Mouse (Mus musculus): ENCODE measurements around the gene Coro1a.

The Coro1a gene

DNA sequence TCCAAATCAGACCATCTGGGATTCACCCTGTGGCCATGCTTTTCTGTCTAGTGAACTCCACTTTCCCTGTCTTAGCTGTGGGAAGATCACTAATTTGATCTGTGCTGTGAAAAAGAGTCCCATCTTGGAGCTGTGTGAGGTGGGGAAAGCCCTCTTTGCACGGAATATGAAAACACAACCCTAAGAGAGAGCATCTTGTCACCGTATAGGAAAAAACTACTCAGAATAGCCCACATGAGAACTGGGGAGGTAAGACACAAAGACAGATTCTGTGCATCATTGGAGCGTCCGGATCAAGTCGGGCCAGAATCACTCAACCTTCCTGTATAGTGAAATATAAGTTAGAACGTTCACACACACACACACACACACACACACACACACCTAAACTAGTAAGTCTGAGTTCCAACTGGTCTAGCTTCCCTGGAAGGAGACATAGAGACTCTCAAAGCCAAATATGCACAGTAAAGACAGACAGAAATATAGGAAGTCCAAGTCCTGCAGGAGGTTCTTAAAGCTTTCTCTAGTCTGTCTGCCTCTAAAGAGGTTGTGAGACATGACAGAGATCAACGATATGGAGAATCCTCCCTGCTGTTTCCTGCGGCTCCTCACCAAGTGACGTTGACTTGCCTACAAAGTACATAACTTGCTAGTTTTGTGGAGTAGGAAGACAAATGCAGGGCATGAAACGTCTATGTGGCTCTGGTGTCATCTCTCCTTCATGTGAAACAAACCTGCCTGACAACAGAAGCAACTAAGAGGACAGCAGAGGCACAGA, 777 bp upstream of the Coro1a start:
- DNase-seq (ENCODE audit: low read depth, low spot score) = no peak

DNA sequence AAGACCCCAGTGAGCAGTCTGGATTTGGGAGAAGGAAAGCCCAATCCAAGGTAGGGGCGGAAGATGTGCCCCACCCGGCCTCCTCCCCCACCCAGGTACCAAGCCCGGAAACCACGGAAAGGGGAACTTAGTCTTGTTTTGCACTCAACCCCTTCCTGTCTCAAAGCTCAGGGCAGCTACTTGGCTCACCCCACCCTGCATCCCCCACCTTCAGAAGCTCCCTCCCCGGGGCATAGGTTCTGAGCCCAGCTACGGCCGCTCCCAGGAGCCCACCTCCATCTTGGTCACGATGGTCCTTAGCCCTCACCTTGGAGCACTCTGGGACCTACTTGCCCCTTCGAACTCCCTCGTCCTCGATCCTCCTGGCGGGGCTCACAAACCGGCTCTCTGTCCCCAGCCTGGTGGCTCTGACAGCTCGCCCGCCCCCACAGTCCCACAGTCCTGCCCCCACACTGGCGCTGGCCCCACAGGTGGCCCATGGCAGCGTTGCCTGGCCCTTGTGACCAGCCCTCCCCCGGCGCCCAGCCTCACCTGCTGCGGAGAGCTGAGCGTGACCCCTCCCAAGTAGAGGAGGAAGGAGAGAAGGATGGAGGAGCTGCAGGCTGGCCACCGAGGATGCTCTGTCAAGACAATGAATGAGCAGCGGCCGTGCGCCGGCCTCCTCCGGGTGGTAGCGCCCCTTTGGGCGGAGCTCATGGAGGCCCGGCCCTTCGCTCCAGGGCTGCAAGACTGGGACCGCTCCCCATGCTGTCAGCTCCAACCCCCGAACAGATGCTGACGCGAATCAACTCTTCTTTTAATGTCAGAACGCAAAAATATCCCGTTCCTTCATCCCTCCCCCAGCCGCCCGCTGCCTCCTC, 3.2 kb downstream of the Coro1a start:
- peak; percentile 24 for DNase-seq (ENCODE audit: low read depth, low spot score)

DNA sequence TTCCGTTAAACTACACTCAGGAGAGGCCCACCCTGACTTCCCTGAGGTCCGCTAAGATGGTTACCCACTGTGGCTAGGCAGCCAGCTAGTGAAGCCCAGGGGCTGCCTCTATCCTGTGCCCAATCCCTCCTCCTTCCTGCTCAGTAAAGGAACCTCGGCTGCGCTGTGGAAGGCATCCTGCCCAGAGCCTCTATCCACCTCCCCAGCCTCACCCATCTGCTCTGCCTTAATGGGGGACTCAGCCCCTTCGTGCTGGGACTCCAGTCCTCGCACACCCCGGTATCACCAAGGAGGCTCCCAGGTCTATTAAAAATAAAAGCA, 3.9 kb downstream of the Coro1a start:
- DNase-seq (ENCODE audit: low read depth, low spot score) = no peak

DNA sequence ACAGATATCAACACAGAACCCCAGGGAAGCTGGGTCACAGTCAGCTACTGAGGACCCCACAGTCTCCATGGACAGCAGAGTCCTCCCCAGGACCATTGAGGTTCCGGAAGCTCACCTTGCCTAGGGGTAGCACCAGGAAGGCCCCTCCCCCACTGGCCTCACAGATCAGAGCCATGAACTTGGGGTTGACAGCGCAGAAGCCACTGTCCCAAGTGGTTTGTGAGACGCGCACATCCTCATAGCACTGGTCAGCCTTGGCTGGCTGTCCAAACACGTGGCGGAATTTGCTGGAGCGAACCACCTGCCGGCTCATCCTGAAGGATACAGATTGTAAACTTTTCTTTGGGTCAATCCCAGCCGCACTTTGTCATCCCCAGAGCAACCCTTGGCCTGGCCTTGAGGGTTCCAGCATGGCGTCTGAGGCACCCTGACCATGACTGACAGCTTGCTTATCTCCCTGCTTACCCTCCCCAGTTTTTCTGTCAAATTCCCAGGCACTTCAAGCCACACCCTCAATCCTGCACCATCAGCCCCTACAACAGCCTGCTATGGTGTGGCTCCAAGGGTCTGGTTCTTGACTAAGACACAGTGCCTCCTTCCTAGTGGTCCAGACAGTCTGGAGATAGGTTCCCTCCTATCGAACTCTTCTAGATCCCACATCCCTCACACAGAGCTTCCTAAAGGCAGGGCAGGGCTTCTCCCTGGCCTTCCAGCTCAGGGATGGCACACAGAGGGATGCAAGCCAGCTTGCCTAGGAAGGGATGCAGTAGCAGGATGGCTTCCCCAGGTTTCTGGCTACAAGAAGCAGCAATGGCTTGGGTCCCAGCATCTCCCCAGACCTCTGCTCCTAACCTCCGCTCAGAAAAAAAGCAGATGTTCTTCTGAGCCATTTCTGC, 4.5 kb downstream of the Coro1a start:
- DNase-seq (ENCODE audit: low read depth, low spot score) = no peak

DNA sequence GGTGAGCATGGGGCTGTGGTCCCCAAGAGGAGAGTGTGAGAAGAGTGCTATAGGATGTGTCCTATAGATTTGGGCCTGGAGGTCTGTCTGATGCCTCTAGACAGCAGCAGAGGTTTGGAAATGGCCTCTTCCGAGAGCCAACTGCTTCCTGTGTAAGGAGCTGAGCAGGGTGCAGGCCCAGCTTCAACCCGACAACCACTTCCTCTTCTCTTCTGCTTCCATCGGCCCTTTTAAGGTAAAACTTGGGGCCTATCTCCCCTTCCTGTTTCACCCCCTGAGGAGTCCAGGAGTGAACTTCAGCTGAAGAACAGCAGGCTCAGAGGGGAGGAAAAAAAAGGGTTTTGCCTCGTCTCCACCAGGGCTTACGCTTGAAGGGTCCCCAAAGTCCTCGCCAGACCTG, 5.2 kb downstream of the Coro1a start:
- DNase-seq (ENCODE audit: low read depth, low spot score) = no peak

DNA sequence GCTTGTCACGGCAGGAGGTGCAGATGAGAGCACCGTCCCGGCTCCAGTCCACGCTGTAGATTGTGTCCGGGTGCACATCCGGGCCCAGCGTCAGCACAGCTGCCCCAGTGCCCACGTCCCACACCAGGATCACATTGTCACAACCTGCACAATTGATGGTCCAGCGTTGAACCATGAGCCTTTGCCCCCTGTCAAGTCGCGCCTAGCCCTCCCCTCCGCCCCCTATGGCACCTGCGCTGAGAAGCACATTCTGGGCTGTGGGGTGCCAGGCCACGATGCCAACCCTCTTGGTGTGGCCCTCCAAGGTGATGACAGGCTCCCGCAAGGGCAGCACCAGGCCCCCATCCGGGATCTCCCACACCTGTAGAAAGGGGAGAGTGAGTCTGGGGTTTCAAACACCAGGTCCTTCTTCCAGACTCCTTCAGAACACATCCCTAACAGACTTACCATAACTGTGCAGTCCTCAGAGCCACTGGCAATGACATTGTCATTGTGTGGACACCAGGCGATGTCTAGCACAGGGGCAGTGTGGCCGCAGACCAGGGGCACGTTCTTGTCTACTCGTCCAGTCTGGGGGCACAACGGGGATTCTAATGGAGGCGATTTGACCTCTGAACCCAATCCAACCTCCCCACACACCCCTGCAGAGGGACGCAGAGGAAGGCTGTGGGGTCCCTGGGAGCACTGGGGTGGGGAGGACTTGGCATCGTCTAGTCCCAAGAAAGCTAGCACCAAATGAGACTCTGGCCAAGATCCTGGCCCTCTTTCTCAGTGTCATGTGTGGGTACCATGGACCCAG, 5.8 kb downstream of the Coro1a start:
- no peak for DNase-seq (ENCODE audit: low read depth, low spot score)

DNA sequence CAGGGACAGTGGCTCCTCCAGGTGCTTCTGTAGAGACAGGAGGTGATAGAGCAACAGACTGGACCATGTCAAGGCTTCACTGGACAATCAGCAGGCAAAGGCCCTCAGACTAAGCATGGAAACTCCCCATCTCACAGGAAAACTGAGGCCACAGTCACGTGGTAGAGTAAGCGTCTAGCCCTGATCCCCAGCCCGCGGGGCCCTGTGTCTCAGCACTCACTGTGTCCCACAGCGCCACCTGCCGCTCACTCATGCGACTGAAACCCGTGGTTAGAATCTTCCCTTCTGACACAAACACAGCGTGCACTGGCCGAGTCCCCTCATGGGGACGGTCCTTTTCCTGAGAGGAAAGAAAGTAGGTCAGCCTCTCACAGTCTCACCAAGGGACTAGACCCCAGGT, 6.5 kb downstream of the Coro1a start:
- peak; percentile 84 for DNase-seq (ENCODE audit: low read depth, low spot score)

DNA sequence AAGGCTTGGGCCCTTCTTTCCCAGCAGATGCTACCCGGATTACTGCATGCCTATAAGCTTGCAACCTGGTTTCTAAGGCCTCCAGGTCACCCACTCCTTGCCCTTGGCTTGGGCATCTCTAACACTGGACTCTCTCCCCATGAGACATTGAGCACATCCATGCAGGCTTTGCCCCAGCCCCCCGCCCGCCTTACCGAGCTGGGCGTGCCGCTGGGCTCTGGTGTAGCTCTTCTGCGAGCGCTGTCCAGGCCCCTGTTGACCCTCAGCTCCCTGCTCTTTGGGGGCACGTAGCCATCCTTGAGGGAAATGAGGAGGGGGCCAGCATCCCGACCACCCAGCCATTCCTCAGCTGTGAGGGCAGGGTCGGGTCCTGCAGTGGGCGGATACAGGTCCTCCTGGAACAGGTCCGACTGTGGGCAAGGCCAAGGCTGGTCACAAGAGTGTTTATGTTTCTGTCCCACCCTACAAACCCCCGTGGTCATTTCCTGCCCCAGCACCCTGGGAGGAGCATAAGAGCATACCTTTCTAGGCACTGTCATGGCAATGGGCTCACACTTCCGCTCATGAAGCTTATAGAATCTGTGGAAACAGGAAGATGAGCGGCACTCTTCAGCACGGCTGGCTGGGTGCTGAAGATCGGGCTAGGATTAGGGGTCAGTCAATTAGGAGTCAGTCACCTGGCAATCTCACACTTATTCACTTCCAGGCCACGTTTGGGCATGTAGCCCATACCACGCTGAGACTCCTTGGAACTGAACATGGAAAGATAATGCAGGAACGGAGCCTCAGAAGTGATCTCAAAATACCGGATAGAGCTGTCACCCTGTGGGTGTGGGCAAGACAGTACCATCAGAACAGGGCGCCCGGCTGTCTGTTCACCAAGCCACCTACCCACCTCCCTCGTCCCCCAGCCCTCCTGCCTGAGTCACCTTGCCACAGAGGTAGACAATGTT, 7.2 kb downstream of the Coro1a start:
- DNase-seq (ENCODE audit: low read depth, low spot score) = no peak

DNA sequence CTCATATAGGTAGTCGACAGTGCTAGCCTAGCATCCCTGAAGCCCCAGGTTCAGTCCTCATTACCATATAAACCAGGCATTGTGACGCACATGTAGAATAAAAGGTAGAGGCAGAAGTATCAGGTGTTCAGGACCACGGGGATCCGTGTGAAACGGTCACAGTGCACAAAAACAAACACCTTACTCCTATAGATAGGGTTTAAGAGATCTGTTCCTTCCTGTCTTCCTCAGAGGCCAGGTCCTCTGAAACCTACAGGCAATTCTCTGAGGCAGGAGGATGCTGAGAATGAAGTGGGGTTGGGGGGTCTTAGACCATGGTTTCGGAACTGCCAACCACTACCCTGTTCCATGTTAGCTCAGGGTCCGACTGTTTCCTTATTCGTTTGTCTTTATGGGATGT, 9.7 kb downstream of the Coro1a start:
- no peak for DNase-seq (ENCODE audit: low read depth, low spot score)

DNA sequence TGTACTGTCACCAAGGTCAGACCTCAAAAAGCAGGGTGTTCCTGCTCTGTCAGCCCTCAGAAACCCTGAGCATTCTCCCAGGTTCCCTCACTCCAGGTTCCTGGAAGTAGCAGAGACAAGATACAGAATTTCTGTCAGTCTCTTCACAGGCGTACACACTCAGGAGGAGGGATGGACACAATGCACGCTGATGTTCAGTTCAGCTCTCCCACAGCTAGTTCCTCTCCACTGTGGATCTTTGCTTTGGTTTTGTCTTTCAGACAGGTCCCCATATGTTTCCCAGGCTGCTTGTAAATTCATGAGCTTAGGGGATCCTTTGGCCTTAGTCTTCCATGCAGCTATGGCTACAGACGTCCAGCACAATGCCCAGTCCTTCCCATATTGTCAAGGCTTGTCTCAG, 10.7 kb downstream of the Coro1a start:
- DNase-seq (ENCODE audit: low read depth, low spot score) = no peak

DNA sequence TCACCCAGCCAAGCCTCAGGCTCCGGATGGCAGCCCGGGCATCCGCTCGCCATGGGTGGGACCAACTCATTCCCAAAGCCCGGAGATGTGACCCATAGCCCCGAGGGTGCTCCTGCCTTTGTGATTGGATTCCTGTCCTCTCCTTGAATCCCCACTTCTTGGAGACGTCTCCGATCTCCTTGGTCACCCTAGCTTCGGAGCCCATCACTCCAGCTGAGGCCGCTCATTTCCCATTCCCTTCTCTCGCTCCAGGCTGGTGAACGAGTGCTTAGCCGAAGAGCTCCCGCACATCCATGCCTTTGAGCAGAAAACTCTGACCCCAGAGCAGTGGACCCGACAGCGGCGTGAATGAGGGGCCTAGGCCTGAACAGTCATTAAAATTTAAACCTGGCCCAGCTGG, 11.3 kb downstream of the Coro1a start:
- DNase-seq (ENCODE audit: low read depth, low spot score) = no peak

DNA sequence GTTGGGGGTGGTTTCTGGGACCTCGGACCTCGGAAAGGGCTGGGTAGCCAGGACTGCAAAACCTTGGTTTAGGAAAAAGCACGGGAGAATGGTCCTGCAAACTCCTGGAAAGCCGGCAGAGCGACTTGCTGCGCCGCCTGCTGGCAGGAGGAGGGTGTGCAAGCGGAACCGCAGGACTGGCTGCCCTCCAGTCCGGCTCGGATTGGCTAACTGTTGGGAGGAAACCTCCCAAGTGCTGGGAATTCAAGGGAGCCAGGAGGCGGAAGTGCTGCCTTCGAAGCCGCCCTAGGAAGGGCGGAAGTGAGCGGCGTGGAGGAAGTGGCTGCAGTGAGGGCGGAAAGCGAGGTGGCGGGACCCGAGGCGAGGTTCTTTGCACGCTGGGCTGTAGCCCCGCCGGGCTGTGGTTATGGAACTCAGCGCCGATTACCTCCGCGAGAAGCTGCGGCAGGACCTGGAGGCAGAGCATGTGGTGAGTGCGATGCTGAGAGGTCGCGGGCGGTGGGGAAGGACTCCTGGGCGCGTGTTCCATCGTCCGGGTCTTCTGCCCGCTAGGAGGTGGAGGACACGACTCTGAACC, 11.9 kb downstream of the Coro1a start, which contains the start of gene Slx1b:
Gene Slx1b, minus strand, starts transcription at position 154 of the 577 bp plus-strand sequence.
- DNase-seq (ENCODE audit: low read depth, low spot score) = peak; percentile 95

DNA sequence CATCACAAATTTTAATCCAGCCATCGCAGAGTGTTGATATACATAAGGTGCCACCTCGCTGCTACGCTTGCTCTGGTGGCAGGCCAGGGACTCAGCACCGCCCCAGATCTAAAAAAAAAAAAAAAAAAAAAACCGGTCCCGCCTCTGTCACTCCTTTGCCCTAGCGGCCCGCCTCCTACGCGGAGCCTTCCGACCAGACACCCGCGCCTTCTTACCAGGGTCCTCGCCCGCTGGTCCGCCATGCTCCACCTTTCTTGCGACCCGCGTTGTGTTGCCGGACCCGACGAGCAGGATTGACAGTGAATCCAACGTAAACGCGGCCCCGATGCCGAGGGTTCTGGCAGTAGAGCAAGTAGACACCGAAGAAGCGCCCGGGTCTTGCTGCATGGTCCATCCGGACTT, 12.4 kb downstream of the Coro1a start, which contains the start of gene Bola2:
Gene Bola2, plus strand, starts transcription at position 192 of the 402 bp plus-strand sequence.
- DNase-seq (ENCODE audit: low read depth, low spot score) = no peak

DNA sequence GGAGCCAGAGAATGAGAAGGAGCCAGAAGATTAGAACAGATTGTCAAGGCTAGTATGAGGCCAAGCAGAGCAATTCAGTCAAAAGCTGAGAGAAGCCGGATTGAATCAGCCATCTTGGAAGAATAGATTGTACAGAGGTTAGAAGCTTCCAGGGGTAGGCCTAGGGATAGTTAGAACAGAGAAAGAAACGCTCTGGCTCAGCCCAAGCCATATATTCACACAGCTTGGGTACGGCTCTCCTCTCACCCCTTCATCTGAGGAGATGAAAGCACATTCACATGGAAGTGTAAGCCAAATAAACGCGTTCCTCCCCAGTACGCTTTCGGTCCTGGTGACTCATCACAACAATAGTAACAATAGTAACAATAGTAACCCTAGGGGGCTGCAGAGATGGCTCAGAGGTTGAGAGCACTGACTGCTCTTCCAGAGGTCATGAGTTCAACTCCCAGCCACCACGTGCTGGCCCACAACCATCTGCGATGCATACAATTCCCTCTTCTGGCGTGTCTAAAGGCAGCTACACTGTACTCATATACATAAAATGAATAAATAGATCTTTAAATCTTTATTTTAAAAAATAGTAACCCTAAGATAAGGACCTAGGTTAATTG, 13.0 kb downstream of the Coro1a start:
- DNase-seq (ENCODE audit: low read depth, low spot score) = no peak

DNA sequence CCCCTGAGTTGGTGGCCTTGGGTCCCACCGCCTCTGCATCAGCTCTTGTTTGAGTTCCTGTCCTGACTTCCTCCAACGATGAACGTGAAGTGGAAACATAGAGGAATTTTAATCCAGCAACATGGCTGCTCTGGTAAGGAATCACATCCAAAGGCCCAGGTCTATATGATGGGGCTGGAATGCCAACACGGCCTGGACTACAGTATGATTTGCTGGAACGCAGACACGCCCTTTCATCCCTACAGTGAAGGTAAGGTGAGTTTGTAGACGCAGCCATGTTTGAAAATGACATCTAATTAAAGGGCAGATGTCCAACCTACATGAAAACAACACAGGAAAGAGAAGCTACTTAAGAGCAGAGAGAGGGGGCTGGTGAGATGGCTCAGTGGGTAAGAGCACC, 13.8 kb downstream of the Coro1a start:
- DNase-seq (ENCODE audit: low read depth, low spot score) = no peak

DNA sequence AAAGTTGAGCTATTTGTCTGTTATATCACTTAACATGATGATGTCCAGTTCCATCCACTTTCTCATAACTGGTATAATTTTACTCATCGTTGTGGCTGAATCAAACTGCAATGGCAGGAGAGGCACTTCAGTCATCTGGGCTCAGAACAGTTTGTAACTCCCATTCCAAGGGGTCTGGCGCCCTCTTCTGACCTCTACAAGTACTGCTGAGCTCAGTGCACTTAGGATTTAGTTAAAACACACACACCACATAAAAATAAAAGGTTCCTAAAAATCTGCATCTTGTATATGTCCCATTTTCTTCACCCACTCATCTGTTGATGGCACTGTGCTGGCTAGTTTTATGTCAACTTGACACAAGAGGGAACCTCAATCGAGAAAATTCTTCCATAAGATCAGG, 14.3 kb downstream of the Coro1a start:
- peak; percentile 78 for DNase-seq (ENCODE audit: low read depth, low spot score)

DNA sequence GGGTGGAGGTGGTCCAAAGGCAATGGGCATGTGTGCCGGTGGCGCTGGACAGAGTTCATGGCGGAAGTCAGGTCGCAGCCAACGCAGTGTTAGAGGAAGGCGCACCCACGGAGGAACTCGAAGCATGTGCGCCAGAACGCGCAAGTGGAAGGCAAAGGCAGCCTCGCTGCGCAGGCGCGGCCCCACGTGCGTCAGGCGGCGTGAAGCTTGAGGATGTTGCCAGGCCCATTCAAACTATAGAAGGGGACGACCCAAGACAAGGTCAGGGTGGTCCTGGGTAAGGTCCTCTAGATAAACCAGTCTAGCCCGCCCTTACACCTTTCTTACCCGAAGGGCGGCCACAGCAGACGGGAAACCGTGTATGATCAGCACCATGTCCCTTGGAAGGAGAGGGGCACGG, 15.2 kb downstream of the Coro1a start:
- DNase-seq (ENCODE audit: low read depth, low spot score) = no peak

DNA sequence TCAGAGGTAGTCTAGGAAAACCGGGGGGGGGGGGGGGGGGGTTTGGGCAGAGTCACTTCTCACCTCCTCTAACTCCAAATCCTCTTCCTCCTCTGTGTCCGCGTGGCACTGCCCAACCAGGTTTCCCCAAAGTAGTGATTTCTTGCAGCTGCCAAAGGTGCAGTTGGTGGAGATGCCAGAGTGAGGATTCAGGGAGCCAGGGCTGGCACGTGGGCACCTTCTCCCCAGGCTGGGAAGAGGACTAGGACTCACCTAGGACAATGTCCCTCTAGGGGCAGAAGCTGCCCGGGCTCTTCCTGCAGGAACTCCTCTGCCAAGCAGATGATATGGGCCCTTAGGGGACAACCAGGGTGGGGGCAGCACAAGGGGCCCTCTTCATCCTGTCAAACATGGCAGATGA, 15.9 kb downstream of the Coro1a start:
- no peak for DNase-seq (ENCODE audit: low read depth, low spot score)

DNA sequence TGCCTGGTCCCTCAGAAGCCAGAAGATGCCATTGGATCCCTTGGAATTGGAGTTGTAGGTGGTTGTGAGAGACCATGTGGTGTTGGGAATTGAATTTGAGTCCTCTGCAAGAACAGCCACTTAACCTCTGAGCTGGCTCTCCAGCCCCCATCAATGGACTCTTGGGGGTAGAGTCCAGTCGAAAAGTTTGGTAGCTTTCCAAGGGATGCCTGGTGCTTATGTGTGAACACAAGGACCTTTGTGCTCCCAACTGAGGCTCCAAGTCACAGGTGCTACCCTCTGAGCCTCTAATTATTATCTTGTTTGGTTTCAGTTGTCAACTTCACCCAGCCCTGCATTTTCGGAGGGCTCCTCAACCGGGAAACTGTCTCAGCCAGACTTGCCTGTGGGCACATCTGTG, 16.9 kb downstream of the Coro1a start:
- no peak for DNase-seq (ENCODE audit: low read depth, low spot score)
